Mouse (Mus musculus): ENCODE results near the gene Xrcc4.
A peak's percentile ranks its signal among the peaks of the same experiment; 100 is the strongest.
"Not testable (repeated sequence)": the region's sequence is repeated elsewhere in the genome, so short reads cannot be mapped to it uniquely, and the experiment has no call there.

The Xrcc4 gene

GRCm38 (mm10) chr13:90088962-90089824 lies at the start of gene Xrcc4, which contains the start of gene Tmem167:
Gene Xrcc4 (minus strand): TSS chr13:90089608.
Gene Tmem167 (plus strand): TSS chr13:90089123.
- peak; percentile 88 for DNase-seq (ENCODE audit: low spot score)

DNA sequence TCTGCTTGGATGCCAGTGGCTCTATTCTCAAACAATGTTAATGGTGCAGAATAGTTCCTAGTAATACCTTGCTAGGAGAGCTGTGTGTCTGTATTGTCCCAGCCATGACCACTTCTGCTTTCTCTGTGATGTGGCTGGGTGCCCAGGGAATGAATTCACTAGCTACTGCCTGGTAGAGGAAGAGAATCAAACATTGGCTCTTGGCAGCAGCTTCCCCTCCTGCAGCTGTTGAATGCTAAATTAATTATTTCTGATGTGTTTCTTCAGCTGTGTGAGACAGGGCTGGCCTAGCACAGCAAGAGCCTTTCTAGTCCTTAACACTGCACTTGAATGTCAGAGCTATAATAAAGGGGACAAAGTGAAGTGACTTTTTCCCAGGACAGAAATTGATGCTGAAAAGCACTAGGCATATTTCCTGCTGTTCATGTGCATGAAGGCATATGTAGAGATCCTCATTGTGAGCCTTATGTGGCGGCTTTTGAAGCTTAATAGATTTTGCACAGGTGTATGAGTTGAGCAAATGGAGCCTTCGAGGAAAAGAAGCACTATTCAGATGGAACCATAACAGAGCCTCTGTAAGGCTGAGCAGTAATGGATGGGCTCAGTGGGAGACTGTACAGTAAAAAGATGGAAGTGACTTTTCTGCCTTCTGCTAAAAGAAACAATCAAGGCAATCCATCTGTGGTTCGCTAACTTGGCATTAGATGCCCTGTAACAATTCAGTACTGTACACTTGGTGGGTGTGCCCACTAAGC lies 46.9 kb upstream of the Xrcc4 start:
- DNase-seq (ENCODE audit: low spot score): no peak

GRCm38 (mm10) chr13:90111681-90112080 lies 22.3 kb upstream of the Xrcc4 start:
- no peak for DNase-seq (ENCODE audit: low spot score)

- not testable (repeated sequence) for DNase-seq (ENCODE audit: low spot score)
These were observed 19.3 kb upstream of the Xrcc4 start for GRCm38 (mm10) chr13:90108746-90109145.

GRCm38 (mm10) chr13:90106139-90106538 lies 16.7 kb upstream of the Xrcc4 start:
- no peak for DNase-seq (ENCODE audit: low spot score)

DNA sequence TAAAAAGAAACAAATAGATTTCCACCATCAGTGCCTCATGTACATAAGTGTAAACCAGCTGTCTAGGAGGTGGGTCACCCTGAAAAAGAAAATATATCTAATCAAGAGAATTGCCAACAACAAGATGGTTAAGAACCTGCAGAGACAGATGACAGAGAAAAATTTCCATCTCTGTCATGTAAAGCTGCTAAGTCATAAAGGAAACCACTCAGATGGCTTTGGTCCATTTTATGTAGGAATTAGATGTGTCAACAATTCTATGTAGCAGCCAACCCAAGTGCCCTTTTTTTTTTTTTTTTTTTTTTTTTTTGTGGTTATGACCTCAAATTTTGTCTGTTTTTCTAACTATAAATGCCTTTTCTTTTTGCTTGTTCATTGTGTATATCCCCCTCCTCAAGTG lies 12.1 kb upstream of the Xrcc4 start:
- no peak for DNase-seq (ENCODE audit: low spot score)

- no peak for DNase-seq (ENCODE audit: low spot score)
These were observed 396 bp upstream of the Xrcc4 start for GRCm38 (mm10) chr13:90089825-90090183.

GRCm38 (mm10) chr13:90061877-90062276 lies 27.5 kb downstream of the Xrcc4 start:
- no peak for DNase-seq (ENCODE audit: low spot score)

DNA sequence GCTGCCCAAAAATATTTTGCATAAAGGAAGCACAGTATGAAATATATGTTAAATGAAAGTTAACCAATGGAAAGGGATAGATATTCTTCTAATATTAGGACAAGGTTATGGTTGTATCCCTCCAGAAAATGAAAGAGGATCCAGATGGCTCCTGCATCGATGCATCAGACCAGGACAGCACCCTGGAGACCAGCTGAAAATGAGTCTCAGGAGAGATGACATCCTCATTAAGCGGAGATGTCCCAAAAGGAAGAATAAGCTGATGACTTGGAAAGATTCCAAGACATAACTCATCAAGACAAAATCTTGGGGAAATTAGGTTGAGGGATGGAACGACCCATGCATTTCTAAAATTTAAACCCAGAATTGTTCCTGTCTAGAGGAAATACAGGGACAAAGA lies 37.0 kb downstream of the Xrcc4 start:
- no peak for DNase-seq (ENCODE audit: low spot score)

DNA sequence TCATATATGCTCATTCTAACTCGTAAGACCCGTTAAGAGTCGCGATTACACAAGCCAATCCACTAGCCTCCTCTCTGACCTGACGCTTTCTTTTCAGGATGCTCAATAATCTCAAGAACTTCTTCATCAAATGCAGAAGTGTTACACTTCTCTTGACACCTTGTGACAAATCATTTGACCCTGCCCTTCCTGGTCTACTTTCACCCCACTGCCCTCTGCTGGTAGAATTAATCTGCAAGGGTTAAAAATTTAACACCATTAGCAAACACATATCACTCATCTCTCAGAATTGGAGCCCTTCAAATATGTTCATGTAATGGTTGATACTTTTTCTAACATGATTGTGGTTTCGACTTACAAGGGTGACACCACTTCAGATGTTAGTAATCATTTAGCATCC lies 37.7 kb downstream of the Xrcc4 start:
- no peak for DNase-seq (ENCODE audit: low spot score)

- no peak for DNase-seq (ENCODE audit: low spot score)
These were observed 49.8 kb downstream of the Xrcc4 start for GRCm38 (mm10) chr13:90039613-90040012.

GRCm38 (mm10) chr13:90032977-90033376 lies 56.4 kb downstream of the Xrcc4 start:
- DNase-seq (ENCODE audit: low spot score): no peak

- no peak for DNase-seq (ENCODE audit: low spot score)
These were observed 56.9 kb downstream of the Xrcc4 start for GRCm38 (mm10) chr13:90032523-90032922.

DNA sequence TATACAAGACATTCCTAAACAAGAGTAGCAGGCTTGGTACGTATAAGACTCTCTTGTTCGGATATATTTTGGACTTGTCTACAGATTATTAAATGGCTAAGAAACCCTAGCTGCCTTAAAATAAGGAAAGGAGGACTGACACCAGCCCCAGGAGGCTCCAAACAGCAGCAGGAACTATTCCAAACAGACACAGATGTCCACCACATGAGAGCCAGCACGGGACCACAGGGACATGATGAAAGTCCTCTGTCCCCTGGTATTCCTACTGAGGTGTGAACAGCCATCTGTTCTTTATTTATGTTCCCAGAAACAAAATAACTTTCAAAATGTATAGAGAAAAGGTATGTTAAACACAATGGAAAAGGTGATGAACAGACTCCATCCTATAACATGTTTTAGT lies 58.5 kb downstream of the Xrcc4 start:
- DNase-seq (ENCODE audit: low spot score): no peak

- no peak for DNase-seq (ENCODE audit: low spot score)
These were observed 76.8 kb downstream of the Xrcc4 start for GRCm38 (mm10) chr13:90012620-90013019.

- DNase-seq (ENCODE audit: low spot score): no peak
These were observed 77.2 kb downstream of the Xrcc4 start for GRCm38 (mm10) chr13:90012198-90012597.

DNA sequence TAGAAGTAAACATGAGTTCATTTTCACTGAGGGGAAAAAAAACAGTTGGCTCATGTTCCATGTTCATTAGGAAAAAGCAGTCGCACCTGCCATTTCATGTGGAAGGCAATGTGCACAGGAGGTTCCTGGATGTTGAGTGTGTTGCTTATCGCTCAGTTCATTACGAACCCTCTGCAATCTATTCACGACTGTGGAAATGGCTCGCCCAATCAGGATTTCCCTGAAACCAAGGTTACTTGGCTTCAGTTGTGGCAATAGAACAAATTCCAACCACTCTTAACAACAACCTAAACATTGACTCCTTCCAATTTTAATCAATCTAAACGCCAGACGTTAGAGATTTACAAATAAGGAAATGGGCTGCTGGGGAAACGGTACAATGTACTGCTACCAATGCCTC lies 78.3 kb downstream of the Xrcc4 start:
- DNase-seq (ENCODE audit: low spot score): no peak

GRCm38 (mm10) chr13:90009786-90010185 lies 79.6 kb downstream of the Xrcc4 start:
- no peak for DNase-seq (ENCODE audit: low spot score)

GRCm38 (mm10) chr13:90005561-90005960 lies 83.8 kb downstream of the Xrcc4 start:
- DNase-seq (ENCODE audit: low spot score): no peak

DNA sequence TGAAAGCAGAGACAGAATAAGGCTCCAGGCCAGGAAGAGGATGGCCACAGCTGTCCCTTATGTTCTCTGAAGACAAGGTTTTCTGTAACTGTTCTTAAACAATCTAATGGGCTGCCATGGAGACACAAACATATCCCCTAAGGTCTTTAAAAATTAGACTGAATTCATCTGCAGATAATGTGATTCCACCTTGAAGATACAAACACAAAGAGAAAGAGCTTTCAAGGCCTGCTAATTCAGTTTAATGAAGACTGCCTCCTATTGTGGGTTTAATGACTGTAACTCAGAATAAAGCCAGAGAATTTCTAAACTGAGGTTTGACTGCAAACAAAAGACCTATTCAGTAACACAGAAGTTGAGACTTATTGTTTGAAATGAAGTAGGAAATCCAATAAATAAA lies 91.9 kb downstream of the Xrcc4 start:
- no peak for DNase-seq (ENCODE audit: low spot score)

DNA sequence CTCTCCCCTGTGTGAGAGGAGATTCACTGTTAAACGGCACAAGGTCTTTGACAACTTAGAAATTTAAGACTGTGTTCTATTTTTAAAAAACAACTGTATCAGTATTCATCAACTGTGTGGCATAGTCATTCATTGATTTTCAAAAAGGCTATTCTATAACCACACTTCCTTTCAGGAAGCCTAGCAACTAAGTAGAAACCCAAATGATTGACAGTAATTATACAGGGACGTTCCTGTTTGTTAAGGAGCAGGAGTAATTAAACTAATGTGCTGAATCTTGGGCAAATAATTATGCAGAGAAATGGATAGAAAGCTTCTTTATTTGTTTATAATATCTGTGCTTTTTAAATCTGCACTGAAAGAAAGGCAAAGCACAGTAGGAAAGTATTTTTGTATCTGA lies 103.3 kb downstream of the Xrcc4 start:
- DNase-seq (ENCODE audit: low spot score): no peak

- no peak for DNase-seq (ENCODE audit: low spot score)
These were observed 118.5 kb downstream of the Xrcc4 start for GRCm38 (mm10) chr13:89970940-89971339.

DNA sequence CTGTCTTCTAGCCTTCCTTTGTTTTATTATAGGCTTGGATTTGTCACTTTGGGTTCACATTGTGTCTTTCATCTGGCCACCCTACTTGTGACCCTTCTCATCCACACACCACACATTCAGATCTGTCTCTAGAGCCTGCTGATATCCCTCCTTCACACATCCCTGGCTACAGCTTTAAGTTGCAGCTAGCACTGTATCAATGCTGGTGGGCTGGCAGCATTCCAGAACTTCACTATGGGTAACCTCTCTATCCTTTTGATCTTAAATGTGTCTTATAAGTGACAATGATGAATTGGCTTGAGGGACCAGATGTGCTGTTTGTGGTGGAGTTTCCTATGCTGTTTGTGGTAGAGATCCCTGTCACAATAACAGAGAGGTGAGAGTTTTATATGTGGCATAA lies 120.7 kb downstream of the Xrcc4 start:
- no peak for DNase-seq (ENCODE audit: low spot score)

All from spleen, adult 12 weeks (tissue).